Mouse (Mus musculus) midbrain, embryonic 10.5 days (tissue): ENCODE results near the gene Gm11096. TPM values are rescaled to one million over a fixed set of nuclear protein-coding genes. Genes with fewer than 3 reads are reported as not detected.

Source experiments
- DNase-seq: peaks from one replicate; pipeline ENCODE4 v3.0.0-alpha.2; 2017; ENCODE audit warnings: low spot score
- H3K27ac ChIP-seq: fragments of 300-500 bp; sonication (generic); replicated peaks from 2 replicates; pipeline ENCODE4 v1.5.1; 2016; ENCODE audit warnings: mild to moderate bottlenecking
- H3K27me3 ChIP-seq: fragments of 300-500 bp; sonication (generic); 2 replicates; pipeline ENCODE4 v1.6.1; 2016; ENCODE audit warnings: low read depth, mild to moderate bottlenecking; ENCODE audit not compliant: poor library complexity, severe bottlenecking
- H3K36me3 ChIP-seq: fragments of 300-500 bp; sonication (generic); 2 replicates; pipeline ENCODE4 v1.6.1; 2016; ENCODE audit warnings: mild to moderate bottlenecking, moderate library complexity
- H3K4me1 ChIP-seq: fragments of 300-500 bp; sonication (generic); 2 replicates; pipeline ENCODE4 v1.6.1; 2016
- H3K4me3 ChIP-seq: fragments of 300-500 bp; sonication (generic); 2 replicates; pipeline ENCODE4 v1.5.1; 2016; ENCODE audit warnings: mild to moderate bottlenecking, moderate library complexity
- H3K9me3 ChIP-seq: fragments of 300-500 bp; sonication (generic); replicated peaks from 2 replicates; pipeline ENCODE4 v1.6.1; 2016; ENCODE audit warnings: mild to moderate bottlenecking
- WGBS: fragments of 180-500 bp; shearing (Covaris S2); methylation state at CpG from one replicate; pipeline ENCODE4 v1.1.7; 2016; 5-methylcytosine and 5-hydroxymethylcytosine counted together
- polyA plus RNA-seq: library from polyadenylated mRNA; unstranded; fragments of >200 nt; fragmentation: Nextera tagmentation; extraction: Ambion mirVana; gene quantifications from 2 replicates; pipeline ENCODE4 v1.2.1, GENCODE M21; 2016

Gene Gm11096
- polyA plus RNA-seq, 1 experiment from 2014 or later, result not detected

DNA sequence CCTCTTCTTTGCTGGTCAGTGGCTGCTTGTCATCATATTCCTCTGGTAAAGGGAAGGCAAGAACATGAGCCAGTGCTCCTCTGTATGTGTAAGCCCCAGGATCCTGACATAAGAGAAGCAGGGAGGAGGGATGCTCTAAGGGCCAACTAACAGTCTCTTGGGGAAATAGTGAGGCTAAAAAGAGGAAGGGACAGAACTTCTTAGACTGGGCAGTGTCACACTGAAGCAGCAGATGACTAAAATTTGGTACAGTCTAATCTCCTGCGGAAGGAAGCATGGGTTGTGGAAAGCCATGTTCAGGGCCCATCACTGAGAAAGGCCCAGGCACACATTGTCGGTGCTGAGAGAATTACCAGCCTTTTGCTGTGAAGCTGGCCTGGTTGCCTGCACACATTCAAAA, 8.8 kb upstream of the Gm11096 start:
- peaks cover 13% of the 10 kb centered on the region for H3K4me1 ChIP-seq
- H3K4me3 ChIP-seq, result no peak overlapping the region
- H3K27ac ChIP-seq, result no peak overlapping the region
- 92% methylated on average over 2 of the region's 2 CpGs for WGBS
- no peaks in the 10 kb centered on the region for H3K36me3 ChIP-seq
- DNase-seq, result no peak
- H3K9me3 ChIP-seq, result no peaks in the 10 kb centered on the region
- no peaks in the 10 kb centered on the region for H3K27me3 ChIP-seq

DNA sequence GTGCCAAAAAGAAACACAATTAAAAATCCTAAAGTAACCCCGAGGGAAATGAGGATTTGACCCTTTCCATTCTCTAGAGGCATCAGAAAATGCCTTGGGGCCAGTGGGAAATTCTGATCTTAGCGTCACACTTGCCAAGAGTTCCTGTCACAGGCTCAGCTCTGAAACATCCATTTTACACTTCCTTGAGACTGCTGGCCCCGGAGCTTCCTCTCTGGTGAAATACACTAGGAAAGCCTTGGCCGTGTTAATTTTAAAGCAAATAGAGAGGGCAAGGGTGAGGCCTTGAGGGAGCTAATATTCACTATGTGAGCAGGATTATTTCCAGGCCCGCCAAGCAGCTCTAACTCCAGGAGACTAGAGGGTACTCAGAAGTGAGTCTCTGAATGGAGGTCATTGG, 8.4 kb upstream of the Gm11096 start:
- Histone ChIP-seq H3K9me3 (no peaks in the 10 kb centered on the region), H3K27me3 (no peaks in the 10 kb centered on the region), H3K4me1 (peaks cover 13% of the 10 kb centered on the region), H3K36me3 (no peaks in the 10 kb centered on the region), H3K4me3 (no peak overlapping the region), H3K27ac (no peak overlapping the region)
- DNase-seq, result no peak
- 58% methylated on average over 5 of the region's 5 CpGs for WGBS

GRCm38 (mm10) chr17:81455269-81455668, 13.7 kb downstream of the Gm11096 start:
- H3K27ac ChIP-seq, result no peak overlapping the region
- no peak for DNase-seq
- 50% methylated on average over 3 of the region's 3 CpGs for WGBS

DNA sequence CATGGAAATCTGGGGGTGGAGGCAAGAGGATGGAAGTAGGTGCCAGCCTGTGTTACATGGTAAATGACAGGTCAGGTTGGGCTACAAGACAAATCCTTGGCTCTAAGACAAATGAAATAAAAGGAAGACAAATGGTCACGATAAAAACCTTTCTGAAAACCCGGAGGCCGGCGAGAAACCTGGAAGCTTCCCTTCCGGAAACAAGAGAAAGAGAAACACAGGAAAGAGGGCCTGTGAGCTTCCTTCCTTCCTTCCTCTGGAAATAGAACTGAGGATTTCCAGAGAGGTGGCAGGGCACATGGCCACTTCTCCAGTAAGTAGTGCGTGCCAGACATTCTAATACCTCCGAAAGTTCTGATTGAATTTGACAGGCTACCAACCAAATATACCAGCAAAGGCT, 14.4 kb downstream of the Gm11096 start:
- H3K9me3 ChIP-seq, result no peaks in the 10 kb centered on the region
- H3K27me3 ChIP-seq, result no peaks in the 10 kb centered on the region
- H3K36me3 ChIP-seq, result no peaks in the 10 kb centered on the region
- DNase-seq, result no peak
- no peak overlapping the region for H3K4me3 ChIP-seq
- no peak overlapping the region for H3K27ac ChIP-seq
- WGBS, result 82% methylated on average over 7 of the region's 7 CpGs
- H3K4me1 ChIP-seq, result 0 out of 2 replicates have a peak, but pooled peaks cover 3% of the 10 kb centered on the region

More at GRCm38 (mm10) chr17:81455269-81455668, 13.7 kb downstream of the Gm11096 start:
- H3K27me3 ChIP-seq, result no peaks in the 10 kb centered on the region
- H3K9me3 ChIP-seq, result no peaks in the 10 kb centered on the region
- no peaks in the 10 kb centered on the region for H3K36me3 ChIP-seq
- 0 out of 2 replicates have a peak, but pooled peaks cover 3% of the 10 kb centered on the region for H3K4me1 ChIP-seq
- no peak overlapping the region for H3K4me3 ChIP-seq

GRCm38 (mm10) chr17:81459379-81459778, 17.8 kb downstream of the Gm11096 start:
- 0 out of 2 replicates have a peak, but pooled peaks cover 3% of the 10 kb centered on the region for H3K4me1 ChIP-seq

DNA sequence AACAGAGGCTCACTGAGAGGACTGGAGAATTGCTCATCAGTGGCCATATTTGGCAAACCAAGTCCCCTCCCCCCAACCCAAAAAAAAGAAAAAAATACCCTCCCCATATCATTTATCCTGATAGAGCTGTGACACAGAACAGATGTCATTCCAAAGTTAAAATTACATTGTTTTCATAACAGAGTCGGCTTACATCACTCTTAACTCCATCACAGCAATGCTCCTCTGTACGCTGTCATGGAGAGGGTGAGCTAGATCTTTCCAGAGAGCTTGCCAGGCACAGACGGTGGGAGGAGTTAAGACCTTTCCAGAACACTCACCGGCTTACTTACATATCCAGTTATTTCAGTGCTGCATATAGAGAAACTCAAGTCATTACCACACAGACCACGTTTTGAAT, 27.4 kb downstream of the Gm11096 start:
- Histone ChIP-seq H3K27ac (no peak overlapping the region), H3K4me3 (no peak overlapping the region), H3K36me3 (no peaks in the 10 kb centered on the region), H3K27me3 (no peaks in the 10 kb centered on the region), H3K9me3 (no peaks in the 10 kb centered on the region), H3K4me1 (no peaks in the 10 kb centered on the region)
- 85% methylated on average over 5 of the region's 5 CpGs for WGBS
- no peak for DNase-seq

More at GRCm38 (mm10) chr17:81459379-81459778, 17.8 kb downstream of the Gm11096 start:
- no peaks in the 10 kb centered on the region for H3K27me3 ChIP-seq
- no peak overlapping the region for H3K27ac ChIP-seq
- no peak for DNase-seq
- H3K36me3 ChIP-seq, result no peaks in the 10 kb centered on the region
- H3K9me3 ChIP-seq, result no peaks in the 10 kb centered on the region
- H3K4me3 ChIP-seq, result no peak overlapping the region
- WGBS, result 82% methylated on average over 3 of the region's 3 CpGs

- H3K9me3 ChIP-seq, result no peaks in the 10 kb centered on the region
- no peak overlapping the region for H3K4me3 ChIP-seq
- no peak for DNase-seq
- peaks cover 22% of the 10 kb centered on the region for H3K27me3 ChIP-seq
- H3K27ac ChIP-seq, result no peak overlapping the region
- 40% methylated on average over 3 of the region's 3 CpGs for WGBS
- H3K4me1 ChIP-seq, result 0 out of 2 replicates have a peak, but pooled peaks cover 4% of the 10 kb centered on the region
- H3K36me3 ChIP-seq, result no peaks in the 10 kb centered on the region
These were observed 31.8 kb downstream of the Gm11096 start for GRCm38 (mm10) chr17:81473363-81473762.

- WGBS, result 84% methylated on average over 1 of the region's 1 CpGs
- no peaks in the 10 kb centered on the region for H3K9me3 ChIP-seq
These were observed 35.9 kb downstream of the Gm11096 start for GRCm38 (mm10) chr17:81477420-81477819.

DNA sequence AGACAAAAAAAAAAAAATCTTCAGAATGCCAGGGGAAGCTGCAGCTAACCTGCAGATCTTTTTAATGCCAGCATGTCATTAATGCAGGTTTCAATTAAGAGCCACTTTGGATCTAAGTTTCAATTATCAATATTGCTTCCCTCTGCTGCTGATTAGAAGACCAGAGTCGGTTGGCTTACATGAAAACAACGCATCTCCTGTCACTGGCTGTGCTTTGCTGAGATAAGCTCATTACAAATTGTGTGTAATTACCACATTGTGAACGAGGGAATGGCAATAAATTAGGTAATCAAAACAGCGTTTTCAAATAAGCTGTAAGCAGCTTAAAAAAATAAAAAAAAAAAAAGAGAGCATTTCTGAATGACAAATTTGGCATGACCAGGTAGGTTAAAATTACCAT, 38.2 kb downstream of the Gm11096 start:
- no peak for DNase-seq
- Histone ChIP-seq H3K27me3 (peaks cover 28% of the 10 kb centered on the region), H3K4me1 (peaks cover 21% of the 10 kb centered on the region), H3K4me3 (no peak overlapping the region), H3K9me3 (no peaks in the 10 kb centered on the region), H3K36me3 (no peaks in the 10 kb centered on the region), H3K27ac (no peak overlapping the region)
- WGBS, result 78% methylated on average over 4 of the region's 4 CpGs

More at GRCm38 (mm10) chr17:81477420-81477819, 35.9 kb downstream of the Gm11096 start:
- DNase-seq, result no peak
- Histone ChIP-seq H3K36me3 (no peaks in the 10 kb centered on the region), H3K27me3 (peaks cover 30% of the 10 kb centered on the region), H3K4me1 (peaks cover 19% of the 10 kb centered on the region), H3K4me3 (no peak overlapping the region), H3K27ac (no peak overlapping the region)

DNA sequence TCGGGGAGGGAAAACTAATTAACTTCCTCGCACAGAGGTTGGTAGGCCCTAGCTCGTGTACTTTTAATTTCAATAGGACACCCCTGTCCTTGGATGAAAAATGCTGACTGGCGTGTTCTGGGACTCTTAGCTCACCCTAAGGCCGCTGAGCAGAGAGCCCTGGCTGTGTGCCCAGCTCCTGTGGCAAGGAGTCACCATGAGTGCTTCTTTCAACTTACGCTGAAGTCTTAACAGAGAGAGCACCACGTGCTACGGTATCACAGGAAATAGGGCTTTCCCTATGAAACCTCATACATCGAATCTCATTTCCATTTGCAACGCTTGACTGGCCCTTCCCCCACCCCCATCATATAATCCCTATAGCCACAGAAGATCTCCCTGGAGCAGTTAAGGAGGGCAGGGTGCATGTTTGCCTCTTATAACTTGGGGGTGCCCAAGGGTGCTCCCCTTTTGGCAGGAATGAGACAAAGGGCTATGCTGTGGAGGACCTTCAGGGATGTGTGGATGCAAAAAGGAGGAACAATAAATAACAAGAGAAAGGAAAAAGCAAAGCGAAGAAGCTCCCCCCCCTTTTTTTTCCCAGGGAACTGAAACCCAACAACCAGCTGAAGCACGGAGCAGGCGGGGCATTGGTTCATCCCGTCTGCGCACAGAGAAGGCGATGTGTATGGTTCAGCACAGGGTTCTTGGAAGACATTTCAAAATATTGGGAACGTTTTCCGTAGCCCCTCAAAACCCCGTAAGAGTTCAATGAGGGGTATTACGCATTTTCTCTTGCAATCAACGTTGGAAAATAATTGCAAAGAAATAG, 39.0 kb downstream of the Gm11096 start:
- 0 out of 2 replicates have a peak overlapping the region, but pooled peaks have one; percentile 23 for H3K27ac ChIP-seq
- H3K36me3 ChIP-seq, result no peaks in the 10 kb centered on the region
- H3K4me1 ChIP-seq, result peaks cover 21% of the 10 kb centered on the region
- peaks cover 21% of the 10 kb centered on the region for H3K27me3 ChIP-seq
- 81% methylated on average over 21 of the region's 21 CpGs for WGBS
- H3K4me3 ChIP-seq, result no peak overlapping the region
- H3K9me3 ChIP-seq, result no peaks in the 10 kb centered on the region
- peak; percentile 17 for DNase-seq

GRCm38 (mm10) chr17:81481843-81482490, 40.4 kb downstream of the Gm11096 start:
- peak; percentile 26 for DNase-seq
- Histone ChIP-seq H3K9me3 (no peaks in the 10 kb centered on the region), H3K4me1 (peaks cover 17% of the 10 kb centered on the region), H3K27ac (no peak overlapping the region), H3K27me3 (peaks cover 21% of the 10 kb centered on the region), H3K36me3 (no peaks in the 10 kb centered on the region), H3K4me3 (no peak overlapping the region)
- WGBS, result 67% methylated on average over 11 of the region's 11 CpGs

GRCm38 (mm10) chr17:81486388-81486787, 44.8 kb downstream of the Gm11096 start:
- no peaks in the 10 kb centered on the region for H3K9me3 ChIP-seq
- no peak overlapping the region for H3K4me3 ChIP-seq
- no peak overlapping the region for H3K27ac ChIP-seq
- H3K27me3 ChIP-seq, result no peaks in the 10 kb centered on the region; the same call in 1 of the 2 replicates
- H3K4me1 ChIP-seq, result peaks cover 9% of the 10 kb centered on the region
- 82% methylated on average over 1 of the region's 1 CpGs for WGBS
- no peak for DNase-seq
- H3K36me3 ChIP-seq, result no peaks in the 10 kb centered on the region
